Mouse (Mus musculus) CH12.LX (cell line): Measurements from ENCODE around the gene Cd2bp2.

Experiments
- CHD1 ChIP-seq: IDR thresholded peaks from 2 replicates; pipeline ENCODE4 v1.6.1; 2012; ENCODE audit warnings: low read depth, low read length, improper control_type of control experiment, inconsistent platforms
- E2F4 ChIP-seq: IDR thresholded peaks from 2 replicates; pipeline ENCODE4 v1.6.1; 2011; ENCODE audit warnings: low read depth, low read length, improper control_type of control experiment; ENCODE audit not compliant: insufficient replicate concordance
- EP300 ChIP-seq: IDR thresholded peaks from 2 replicates; pipeline ENCODE4 v1.6.1; 2011; ENCODE audit warnings: low read length, improper control_type of control experiment
- HCFC1 ChIP-seq: IDR thresholded peaks from 2 replicates; pipeline ENCODE4 v1.6.1; 2012; ENCODE audit warnings: low read depth, mild to moderate bottlenecking, inconsistent platforms, low read length, improper control_type of control experiment
- JUND ChIP-seq: conservative IDR thresholded peaks from 2 replicates; pipeline ENCODE4 v1.6.1; 2011; ENCODE audit warnings: low read depth, low read length, improper control_type of control experiment
- NRF1 ChIP-seq: IDR thresholded peaks from 2 replicates; pipeline ENCODE4 v1.6.1; 2014; ENCODE audit warnings: low read depth, mild to moderate bottlenecking, inconsistent platforms, low read length, improper control_type of control experiment, moderate library complexity
- POLR2A ChIP-seq: IDR thresholded peaks from 2 replicates; pipeline ENCODE4 v1.6.1; 2011; ENCODE audit warnings: low read depth, mild to moderate bottlenecking, improper control_type of control experiment, low read length
- UBTF ChIP-seq: IDR thresholded peaks from 2 replicates; pipeline ENCODE4 v1.6.1; 2012; ENCODE audit warnings: low read depth, mild to moderate bottlenecking, inconsistent platforms, low read length, improper control_type of control experiment, moderate library complexity

- no peak for TF ChIP-seq HCFC1
- TF ChIP-seq CHD1: peak; percentile 42; the same call in 1 of the 2 replicates
- TF ChIP-seq POLR2A: peak; percentile 66
- no peak; the same call in 1 of the 2 replicates for TF ChIP-seq EP300
- no peak for TF ChIP-seq UBTF
- TF ChIP-seq E2F4: no peak
- TF ChIP-seq NRF1: no peak
- no peak for TF ChIP-seq JUND
Observed at GRCm38 (mm10) chr7:127190672-127191071, 5.2 kb downstream of the Cd2bp2 start.
